Mouse (Mus musculus) gastrocnemius, adult 18-20 months (tissue): ENCODE results near the gene Tacc3. TPM values are rescaled to one million over a fixed set of nuclear protein-coding genes. Genes with fewer than 3 reads are reported as not detected.
A peak's percentile ranks its signal among the peaks of the same experiment; 100 is the strongest.

Experiments
- DNase-seq: peaks from one replicate; pipeline ENCODE4 v3.0.0; 2021; ENCODE audit warnings: low spot score
- total RNA-seq, 2 experiments: library from RNA; stranded (reverse); gene quantifications; 2 replicates each; pipeline ENCODE4 v1.2.3; 2021

Tacc3 gene
- total RNA-seq, 2 experiments from 2014 or later, result 1.3 to 1.7 TPM

- DNase-seq, result no peak
Observed at GRCm38 (mm10) chr5:33694461-33694847, 36.5 kb downstream of the Tacc3 start.

- no peak for DNase-seq
Observed at GRCm38 (mm10) chr5:33694848-33695717, 37.2 kb downstream of the Tacc3 start.

- no peak for DNase-seq
Observed at GRCm38 (mm10) chr5:33695718-33696121, 37.8 kb downstream of the Tacc3 start.

- no peak for DNase-seq
Observed at GRCm38 (mm10) chr5:33696430-33696829, 38.5 kb downstream of the Tacc3 start.

- no peak for DNase-seq
Observed at GRCm38 (mm10) chr5:33697534-33697933, 39.6 kb downstream of the Tacc3 start.

GRCm38 (mm10) chr5:33697947-33698512 is 40.1 kb downstream of the Tacc3 start:
- DNase-seq, result no peak

GRCm38 (mm10) chr5:33698669-33699068 is 40.7 kb downstream of the Tacc3 start:
- no peak for DNase-seq

GRCm38 (mm10) chr5:33700010-33700409 is 42.1 kb downstream of the Tacc3 start:
- DNase-seq, result no peak

- no peak for DNase-seq
Observed at GRCm38 (mm10) chr5:33701832-33702231, 43.9 kb downstream of the Tacc3 start.

- no peak for DNase-seq
Observed at GRCm38 (mm10) chr5:33703999-33704398, 46.1 kb downstream of the Tacc3 start.

- DNase-seq, result no peak
Observed at GRCm38 (mm10) chr5:33704945-33705611, 47.1 kb downstream of the Tacc3 start.

- DNase-seq, result no peak
Observed at GRCm38 (mm10) chr5:33705612-33706349, 47.9 kb downstream of the Tacc3 start.

GRCm38 (mm10) chr5:33706350-33706629 is 48.4 kb downstream of the Tacc3 start:
- no peak for DNase-seq

- DNase-seq, result no peak
Observed at GRCm38 (mm10) chr5:33707163-33707562, 49.2 kb downstream of the Tacc3 start.

GRCm38 (mm10) chr5:33709037-33709436 is 51.1 kb downstream of the Tacc3 start:
- DNase-seq, result no peak

GRCm38 (mm10) chr5:33712550-33712949 is 54.6 kb downstream of the Tacc3 start:
- no peak for DNase-seq

GRCm38 (mm10) chr5:33715182-33715581 is 57.3 kb downstream of the Tacc3 start:
- DNase-seq, result no peak

GRCm38 (mm10) chr5:33716467-33716866 is 58.5 kb downstream of the Tacc3 start:
- no peak for DNase-seq

- no peak for DNase-seq
Observed at GRCm38 (mm10) chr5:33718460-33718859, 60.5 kb downstream of the Tacc3 start.

GRCm38 (mm10) chr5:33720852-33721490 is 63.0 kb downstream of the Tacc3 start:
- peak; percentile 27 for DNase-seq

GRCm38 (mm10) chr5:33721541-33722265 is 63.8 kb downstream of the Tacc3 start, which contains the start of gene Fgfr3:
TSS of gene Fgfr3 (plus strand) at chr5:33721674.
- peak; percentile 43 for DNase-seq
